Mouse (Mus musculus) hindbrain, embryonic 11.5 days (tissue): ENCODE data around the gene Trim12c. TPM values are rescaled to one million over a fixed set of nuclear protein-coding genes. Genes with fewer than 3 reads are reported as not detected.

Experiments
- polyA plus RNA-seq: library from polyadenylated mRNA; unstranded; fragments of >200 nt; fragmentation: Nextera tagmentation; extraction: Ambion mirVana; gene quantifications from 2 replicates; pipeline ENCODE4 v1.2.1, GENCODE M21; 2014

The Trim12c gene
- polyA plus RNA-seq, 1 experiment from 2014 or later, result 1.0 TPM

Other genes with a start within 250 kb of the Trim12c start
- not detected in 2 replicates for gene Olfr646, start 248.5 kb downstream of the Trim12c start, polyA plus RNA-seq
- not detected in 2 replicates for gene Ubqln5, start 223.5 kb downstream of the Trim12c start, polyA plus RNA-seq
- gene Olfr643, start 216.0 kb downstream of the Trim12c start, polyA plus RNA-seq, result not detected in 2 replicates
- gene Ubqln3, start 210.1 kb downstream of the Trim12c start, polyA plus RNA-seq, result not detected in 2 replicates
- gene Ubqlnl, start 202.8 kb downstream of the Trim12c start, polyA plus RNA-seq, result not detected in 2 replicates
- gene Olfm5, start 188.5 kb downstream of the Trim12c start, polyA plus RNA-seq, result not detected in 2 replicates
- gene Olfr648, start 170.0 kb downstream of the Trim12c start, polyA plus RNA-seq, result 0.35 and 0.49 TPM in 2 replicates
- not detected in 2 replicates for gene Olfr649, start 157.4 kb downstream of the Trim12c start, polyA plus RNA-seq
- gene Trim6, start 134.6 kb downstream of the Trim12c start, polyA plus RNA-seq, result 2.5 and 3.4 TPM in 2 replicates
- gene Trim34a, start 108.9 kb downstream of the Trim12c start, polyA plus RNA-seq, result 0.74 and 1.1 TPM in 2 replicates
- gene Trim5, start 65.3 kb downstream of the Trim12c start, polyA plus RNA-seq, result 0.09 and 0.14 TPM in 2 replicates
- 2.1 and 3.2 TPM in 2 replicates for gene Trim12a, start 37.9 kb downstream of the Trim12c start, polyA plus RNA-seq
- not detected in 2 replicates for gene Trim34b, start 23.9 kb downstream of the Trim12c start, polyA plus RNA-seq
- 0.07 and 0.11 TPM in 2 replicates for gene Trim30b, start 16.5 kb upstream of the Trim12c start, polyA plus RNA-seq
- gene Trim30c, start 47.5 kb upstream of the Trim12c start, polyA plus RNA-seq, result 0.11 and 0.32 TPM in 2 replicates
- gene Trim30a, start 111.8 kb upstream of the Trim12c start, polyA plus RNA-seq, result 0.74 and 0.81 TPM in 2 replicates
- gene Trim30d, start 154.5 kb upstream of the Trim12c start, polyA plus RNA-seq, result 0.11 and 0.31 TPM in 2 replicates
- not detected in 2 replicates for gene Olfr651, start 196.8 kb upstream of the Trim12c start, polyA plus RNA-seq
- gene Olfr652, start 207.5 kb upstream of the Trim12c start, polyA plus RNA-seq, result not detected in 2 replicates
- gene Olfr653, start 224.0 kb upstream of the Trim12c start, polyA plus RNA-seq, result not detected in 2 replicates
- not detected in 2 replicates for gene Olfr654, start 233.7 kb upstream of the Trim12c start, polyA plus RNA-seq
- gene Olfr655, start 248.4 kb upstream of the Trim12c start, polyA plus RNA-seq, result not detected in 2 replicates